Mouse (Mus musculus) stomach, embryonic 15.5 days (tissue): ENCODE results near the gene Prl3a1. TPM values are rescaled to one million over a fixed set of nuclear protein-coding genes. Genes with fewer than 3 reads are reported as not detected.

Experiments used
- ATAC-seq: fragments of 200-750 bp; cut with Nextera tagmentation; 2 replicates; pipeline ENCODE4 v1.8.0; 2017; ENCODE audit warnings: low read depth, moderate number of reproducible peaks, moderate TSS enrichment; ENCODE audit not compliant: insufficient read depth, low FRiP score
- H3K27ac ChIP-seq: fragments of 300-500 bp; sonication (generic); 2 replicates; pipeline ENCODE4 v1.5.1; 2015; ENCODE audit warnings: mild to moderate bottlenecking, inconsistent platforms
- H3K27me3 ChIP-seq: fragments of 300-500 bp; sonication (generic); replicated peaks from 2 replicates; pipeline ENCODE4 v1.6.1; 2015; ENCODE audit warnings: inconsistent platforms
- H3K36me3 ChIP-seq: fragments of 300-500 bp; sonication (generic); 2 replicates; pipeline ENCODE4 v1.6.1; 2015; ENCODE audit warnings: inconsistent platforms
- H3K4me1 ChIP-seq: fragments of 300-500 bp; sonication (generic); 2 replicates; pipeline ENCODE4 v1.6.1; 2015; ENCODE audit warnings: inconsistent platforms
- H3K4me2 ChIP-seq: fragments of 300-500 bp; sonication (generic); 2 replicates; pipeline ENCODE4 v1.6.1; 2015; ENCODE audit warnings: mild to moderate bottlenecking, inconsistent platforms
- H3K4me3 ChIP-seq: fragments of 300-500 bp; sonication (generic); replicated peaks from 2 replicates; pipeline ENCODE4 v1.5.1; 2015; ENCODE audit warnings: inconsistent platforms
- H3K9ac ChIP-seq: fragments of 300-500 bp; sonication (generic); 2 replicates; pipeline ENCODE4 v1.6.1; 2015; ENCODE audit warnings: inconsistent platforms
- H3K9me3 ChIP-seq: fragments of 300-500 bp; sonication (generic); 2 replicates; pipeline ENCODE4 v1.6.1; 2016; ENCODE audit warnings: inconsistent platforms
- WGBS: fragments of 180-500 bp; shearing (Covaris S2); methylation state at CpG from one replicate; pipeline ENCODE4 v1.1.7; 2015; 5-methylcytosine and 5-hydroxymethylcytosine counted together
- polyA plus RNA-seq: library from polyadenylated mRNA; unstranded; fragments of >200 nt; fragmentation: Nextera tagmentation; extraction: Ambion mirVana; gene quantifications from 2 replicates; pipeline ENCODE4 v1.2.1, GENCODE M21; 2015

The Prl3a1 gene
- not detected in 2 replicates for polyA plus RNA-seq

GRCm38 (mm10) chr13:27259136-27259535 lies at the start of gene Prl3a1:
Gene Prl3a1 (plus strand): TSS chr13:27259436.
- no peak within 1 kb of the TSS for H3K27ac ChIP-seq
- no peak for ATAC-seq
- H3K4me2 ChIP-seq = no peak within 1 kb of the TSS
- H3K27me3 ChIP-seq = no peaks in the 10 kb centered on the region
- 86% methylated on average over 4 of the region's 4 CpGs for WGBS
- no peaks in the 10 kb centered on the region for H3K9me3 ChIP-seq
- H3K9ac ChIP-seq = no peak within 1 kb of the TSS
- no peaks in the 10 kb centered on the region for H3K4me1 ChIP-seq
- H3K4me3 ChIP-seq = no peak within 1 kb of the TSS
- H3K36me3 ChIP-seq = no peaks in the 10 kb centered on the region

DNA sequence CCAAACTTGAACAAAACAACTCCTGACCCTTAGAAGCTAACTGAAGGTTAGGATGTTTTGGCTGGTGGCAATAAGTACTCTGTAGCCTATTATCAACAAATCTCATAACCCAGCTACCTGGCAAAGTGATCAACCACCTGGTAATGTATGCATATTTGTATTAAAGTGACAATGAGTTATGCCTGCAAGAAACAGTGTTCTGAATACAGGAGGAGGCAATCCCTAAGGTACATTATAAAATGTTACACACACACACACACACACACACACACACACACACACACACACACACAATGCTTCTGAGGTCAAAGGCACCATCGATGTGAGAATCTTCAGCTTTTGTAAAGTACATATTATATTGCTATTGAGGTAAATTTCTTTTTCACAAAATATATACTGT lies 17.7 kb upstream of the Prl3a1 start, which contains the start of gene Prl3b1:
Prl3b1 (plus strand) TSS at position 301 of the 400 bp plus-strand sequence.
- Histone ChIP-seq H3K4me1 (no peaks in the 10 kb centered on the region), H3K9ac (no peak within 1 kb of the TSS), H3K27ac (no peak within 1 kb of the TSS), H3K4me2 (no peak within 1 kb of the TSS), H3K9me3 (no peaks in the 10 kb centered on the region), H3K4me3 (no peak within 1 kb of the TSS), H3K27me3 (no peaks in the 10 kb centered on the region), H3K36me3 (no peaks in the 10 kb centered on the region)
- 96% methylated on average over 1 of the region's 1 CpGs for WGBS
- ATAC-seq = no peak

DNA sequence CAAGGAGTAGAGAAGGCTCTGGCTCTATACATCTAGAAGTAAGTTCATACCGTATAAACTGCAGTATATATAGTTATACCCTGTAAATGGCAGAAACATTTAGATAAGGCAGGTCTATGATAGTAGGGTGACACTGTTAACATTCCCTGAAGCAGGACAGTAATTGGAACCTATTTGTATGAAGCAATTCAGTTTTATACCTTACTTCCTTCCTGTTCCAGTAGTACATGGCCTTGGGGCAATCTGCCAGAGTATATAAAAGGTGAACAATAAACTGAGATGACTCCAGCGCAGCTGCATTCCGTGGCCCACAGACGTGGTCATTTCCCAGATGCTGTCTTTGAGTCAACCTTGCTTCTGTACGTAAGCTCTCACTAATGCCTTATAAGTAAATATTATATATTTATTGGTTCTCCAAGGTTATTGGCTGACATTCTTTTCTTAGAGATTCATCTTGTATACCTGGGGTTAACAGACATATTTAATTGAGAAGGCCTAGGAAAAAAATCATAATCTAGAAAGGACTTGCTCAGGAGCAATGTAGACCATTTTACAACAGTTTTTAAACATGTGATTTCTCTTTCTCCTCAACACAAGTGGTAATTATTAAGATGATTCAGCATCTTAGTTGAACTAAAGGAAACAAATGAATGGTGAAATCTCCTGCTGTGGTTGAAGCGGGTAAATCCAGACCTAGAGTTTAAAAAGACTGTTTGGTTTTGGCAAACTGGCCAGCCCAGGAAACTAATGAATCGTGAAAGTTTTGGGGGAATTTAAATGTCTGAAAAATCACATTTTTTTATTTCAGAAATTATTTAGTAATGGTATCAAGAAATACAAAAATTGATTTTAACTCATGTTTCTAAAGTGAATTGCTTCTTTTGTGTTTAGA lies 53.3 kb downstream of the Prl3a1 start, which contains the start of gene Prl6a1:
Prl6a1 (plus strand) TSS at position 294 of the 892 bp plus-strand sequence.
- ATAC-seq = no peak
- no peak within 1 kb of the TSS for H3K4me3 ChIP-seq

More for the DNA sequence above, 53.3 kb downstream of the Prl3a1 start, which contains the start of gene Prl6a1:
- 68% methylated on average over 7 of the region's 7 CpGs for WGBS
- Histone ChIP-seq H3K36me3 (no peaks in the 10 kb centered on the region), H3K9ac (no peak within 1 kb of the TSS), H3K4me2 (no peak within 1 kb of the TSS), H3K9me3 (no peaks in the 10 kb centered on the region), H3K4me1 (no peaks in the 10 kb centered on the region), H3K27me3 (no peaks in the 10 kb centered on the region), H3K27ac (no peak within 1 kb of the TSS)

Other genes starting within 250 kb of the Prl3a1 start
- not detected in 2 replicates for gene Prl, start 201.9 kb upstream of the Prl3a1 start, polyA plus RNA-seq
- not detected in 2 replicates for gene Prl3d1, start 165.2 kb upstream of the Prl3a1 start, polyA plus RNA-seq
- not detected in 2 replicates for gene Prl3d2, start 137.7 kb upstream of the Prl3a1 start, polyA plus RNA-seq
- not detected in 2 replicates for gene Prl3d3, start 102.6 kb upstream of the Prl3a1 start, polyA plus RNA-seq
- gene Prl3c1, start 62.8 kb upstream of the Prl3a1 start, polyA plus RNA-seq = not detected in 2 replicates
- gene Prl3b1, start 17.6 kb upstream of the Prl3a1 start, polyA plus RNA-seq = not detected in 2 replicates
- gene Prl6a1, start 53.2 kb downstream of the Prl3a1 start, polyA plus RNA-seq = not detected in 2 replicates
- not detected in 2 replicates for gene Prl8a2, start 86.2 kb downstream of the Prl3a1 start, polyA plus RNA-seq
- not detected in 2 replicates for gene Prl2b1, start 131.4 kb downstream of the Prl3a1 start, polyA plus RNA-seq
- not detected in 2 replicates for gene Prl8a6, start 179.3 kb downstream of the Prl3a1 start, polyA plus RNA-seq